Mouse (Mus musculus) frontal cortex, adult 2 months (tissue): ENCODE results near the gene Wdr59. TPM values are rescaled to one million over a fixed set of nuclear protein-coding genes. Genes with fewer than 3 reads are reported as not detected.

Experiments
- DNase-seq, 2 experiments: peaks; one replicate each; pipeline ENCODE4 v3.0.0; 2022; ENCODE audit warnings: low spot score in 1 of 2; ENCODE audit errors: extremely low spot score in 1 of 2
- polyA plus RNA-seq: library from polyadenylated mRNA; depleted of rRNA; stranded (reverse); fragments of >200 nt; gene quantifications from 2 replicates; pipeline ENCODE4 v1.2.3, GENCODE M21; 2012; rRNA removed

The Wdr59 gene
- polyA plus RNA-seq, 1 experiment = 17.2 TPM

GRCm38 (mm10) chr8:111424181-111424580 lies 97.7 kb downstream of the Wdr59 start:
- DNase-seq = no peak

- DNase-seq = no peak
Measured at GRCm38 (mm10) chr8:111422614-111423013, 99.3 kb downstream of the Wdr59 start.

GRCm38 (mm10) chr8:111419171-111419570 lies 102.7 kb downstream of the Wdr59 start:
- no peak for DNase-seq

GRCm38 (mm10) chr8:111418601-111419000 lies 103.3 kb downstream of the Wdr59 start:
- DNase-seq = peak in 1 of 2 experiments; percentile 10

GRCm38 (mm10) chr8:111417222-111417621 lies 104.7 kb downstream of the Wdr59 start:
- DNase-seq = no peak

- DNase-seq = no peak
Measured at GRCm38 (mm10) chr8:111403391-111403790, 118.5 kb downstream of the Wdr59 start.

Other genes starting within 250 kb of the Wdr59 start
- gene Rfwd3, start 221.9 kb downstream of the Wdr59 start, polyA plus RNA-seq = 14.8 and 15.1 TPM in 2 replicates
- gene Mlkl, start 183.9 kb downstream of the Wdr59 start, polyA plus RNA-seq = 0.44 and 0.70 TPM in 2 replicates
- 25.6 and 28.7 TPM in 2 replicates for gene Fa2h, start 128.3 kb downstream of the Wdr59 start, polyA plus RNA-seq
- 157 and 162 TPM in 2 replicates for gene Znrf1, start 14.0 kb upstream of the Wdr59 start, polyA plus RNA-seq
- gene Ldhd, start 108.3 kb upstream of the Wdr59 start, polyA plus RNA-seq = 18.1 and 18.2 TPM in 2 replicates
- 27.0 and 30.3 TPM in 2 replicates for gene Zfp1, start 121.3 kb upstream of the Wdr59 start, polyA plus RNA-seq
- gene Ctrb1, start 168.9 kb upstream of the Wdr59 start, polyA plus RNA-seq = 0.24 and 0.25 TPM in 2 replicates
- 42.1 and 44.2 TPM in 2 replicates for gene Bcar1, start 221.7 kb upstream of the Wdr59 start, polyA plus RNA-seq